21 mouse cellular contexts compared by ENCODE assay signal in the genomic region with DNA sequence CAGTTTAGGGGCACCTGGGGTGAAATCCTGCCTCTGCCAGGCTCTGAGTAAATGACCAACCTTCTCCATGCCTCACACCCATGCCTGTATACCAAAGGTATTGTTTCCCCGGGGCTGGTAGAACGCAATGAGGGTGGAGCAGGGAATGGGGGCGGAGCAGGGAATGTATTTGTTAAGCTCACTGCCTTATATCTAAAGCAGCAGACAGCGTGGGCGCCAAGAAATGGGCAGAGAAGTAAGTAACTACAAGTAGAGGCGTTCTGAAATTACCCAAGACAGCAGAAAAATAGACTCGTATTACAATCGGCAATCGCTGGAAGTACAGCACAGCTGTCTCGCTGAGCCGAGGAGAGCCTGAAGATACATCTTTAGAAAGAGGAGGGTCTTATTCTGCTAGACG.
DNase-seq lines count a peak whose midpoint lies in the region; ATAC-seq lines count a peak whose summit lies in the region.
"Had no signal": no experiment of that assay in that cellular context is flagged by ENCODE, and none has a peak within 500 bp of the region (broad histone marks: within the 10 kb centered on the region; RNA-seq: fewer than 3 reads in every experiment).

No protein-coding gene starts in this region.

- H3K27me3 ChIP-seq in embryonic facial prominence, embryonic 15.5 days: no peaks in the 10 kb centered on the region
- no peaks in the 10 kb centered on the region; the same call in 1 of the 2 replicates for H3K27me3 ChIP-seq in hindbrain, embryonic 10.5 days (ENCODE audit: insufficient read depth, poor library complexity, severe bottlenecking)
- H3K27me3 ChIP-seq: hindbrain, embryonic 15.5 days; limb, embryonic 15.5 days; neural tube, embryonic 13.5 days; Patski; stomach, embryonic 15.5 days had no signal

- H3K9ac ChIP-seq in embryonic facial prominence, embryonic 15.5 days: no peak overlapping the region
- H3K9ac ChIP-seq: forebrain, postnatal 0 days; hindbrain, embryonic 15.5 days; limb, embryonic 15.5 days; neural tube, embryonic 13.5 days; stomach, embryonic 15.5 days had no signal

- 58% methylated on average over 12 of the region's 12 CpGs for WGBS in embryonic facial prominence, embryonic 15.5 days
- WGBS in hindbrain, embryonic 10.5 days: 80% methylated on average over 12 of the region's 12 CpGs

- H3K4me3 ChIP-seq in embryonic facial prominence, embryonic 15.5 days (replicated peaks): no peak overlapping the region
- H3K4me3 ChIP-seq in hindbrain, embryonic 10.5 days: no peak overlapping the region
- H3K4me3 ChIP-seq: hindbrain, embryonic 15.5 days; limb, embryonic 15.5 days; neural tube, embryonic 13.5 days; stomach, embryonic 15.5 days had no signal

- ATAC-seq in embryonic facial prominence, embryonic 15.5 days (ENCODE audit: insufficient number of reproducible peaks, low FRiP score, low TSS enrichment, low read depth): no peak
- ATAC-seq: forebrain, postnatal 0 days; intestine, postnatal 0 days; Patski had no signal

- 0 out of 2 replicates have a peak overlapping the region, but pooled peaks have one; percentile 10 for H3K4me2 ChIP-seq in embryonic facial prominence, embryonic 15.5 days (replicated peaks)
- H3K4me2 ChIP-seq: heart, embryonic 11.5 days; hindbrain, embryonic 15.5 days; limb, embryonic 15.5 days; neural tube, embryonic 13.5 days; stomach, embryonic 15.5 days had no signal

- intact Hi-C loops in left cerebral cortex, postnatal 10 days (cut with DNase I): no loop called here

- H3K27ac ChIP-seq in embryonic facial prominence, embryonic 15.5 days (replicated peaks): no peak overlapping the region
- H3K27ac ChIP-seq in hindbrain, embryonic 10.5 days: no peak overlapping the region
- H3K27ac ChIP-seq: hindbrain, embryonic 15.5 days; limb, embryonic 15.5 days; neural tube, embryonic 13.5 days; stomach, embryonic 15.5 days had no signal

- DNase-seq in left cerebral cortex, adult 18-20 months (ENCODE audit: low spot score in 2 of 2): peak; percentile 55 to 75
- DNase-seq in left cerebral cortex, postnatal 10 days (ENCODE audit: extremely low spot score in 1 of 2, low spot score in 2 of 2): no peak
- DNase-seq in frontal cortex, postnatal 36 days (ENCODE audit: low spot score in 2 of 2): peak; percentile 50 to 73
- DNase-seq in right cerebral cortex, postnatal 25 days: peak; percentile 60
- no peak for DNase-seq in hindbrain, embryonic 10.5 days (ENCODE audit: low spot score)
- DNase-seq in cerebellum, adult 9-10 months: no peak
- DNase-seq: adrenal gland, postnatal 36 days; cerebellum, postnatal 25 days; forebrain, postnatal 0 days; gastrocnemius, postnatal 14 days; heart, postnatal 14 days; kidney, postnatal 4 days; spleen, adult 18-20 months had no signal

- no peaks in the 10 kb centered on the region for H3K36me3 ChIP-seq in embryonic facial prominence, embryonic 15.5 days
- H3K36me3 ChIP-seq in hindbrain, embryonic 10.5 days: no peaks in the 10 kb centered on the region
- H3K36me3 ChIP-seq: hindbrain, embryonic 15.5 days; limb, embryonic 15.5 days; neural tube, embryonic 13.5 days; stomach, embryonic 15.5 days had no signal

- H3K9me3 ChIP-seq in embryonic facial prominence, embryonic 15.5 days (replicated peaks): 0 out of 2 replicates have a peak, but pooled peaks cover 5% of the 10 kb centered on the region
- peaks cover 8% of the 10 kb centered on the region; the same call in 1 of the 2 replicates for H3K9me3 ChIP-seq in hindbrain, embryonic 10.5 days
- H3K9me3 ChIP-seq: hindbrain, embryonic 15.5 days; limb, embryonic 15.5 days; stomach, embryonic 15.5 days had no signal

- 0 out of 2 replicates have a peak, but pooled peaks cover 6% of the 10 kb centered on the region for H3K4me1 ChIP-seq in embryonic facial prominence, embryonic 15.5 days
- H3K4me1 ChIP-seq in hindbrain, embryonic 10.5 days (replicated peaks): peaks cover 23% of the 10 kb centered on the region; the same call in 1 of the 2 replicates
- H3K4me1 ChIP-seq: stomach, embryonic 15.5 days had no signal

Comparison
In these comparisons a context has a peak if more than half of its experiments do, and no peak if none do; other contexts are left out.
1. DNase-seq: peak in left cerebral cortex, adult 18-20 months (2 of 2), frontal cortex, postnatal 36 days (2 of 2) and right cerebral cortex, postnatal 25 days (single experiment); none in left cerebral cortex, postnatal 10 days (0 of 2), hindbrain, embryonic 10.5 days (single experiment) and cerebellum, adult 9-10 months (single experiment).